Mouse (Mus musculus) CH12.LX (cell line): ENCODE measurements around the gene Map3k14. TPM values are rescaled to one million over a fixed set of nuclear protein-coding genes. Genes with fewer than 3 reads are reported as not detected.

Experiments used
- DNase-seq: peaks from one replicate; pipeline ENCODE4 v3.0.0-alpha.2; 2013; ENCODE audit errors: extremely low read depth
- H3K27ac ChIP-seq: 2 replicates; pipeline ENCODE4 v1.5.1; 2012; ENCODE audit warnings: low read depth, mild to moderate bottlenecking, control low read depth, moderate library complexity; ENCODE audit not compliant: insufficient read depth
- H3K27me3 ChIP-seq: replicated peaks from 2 replicates; pipeline ENCODE3; 2012; ENCODE audit warnings: inconsistent platforms
- H3K36me3 ChIP-seq, 2 experiments: replicated peaks in 1 of 2; 2 replicates each; pipeline versions ENCODE3 to v1.6.1; 2012; ENCODE audit warnings: inconsistent platforms in 1 of 2, low read length in 1 of 2, mild to moderate bottlenecking in 1 of 2, mixed read lengths in 1 of 2, moderate library complexity in 1 of 2; ENCODE audit not compliant: control insufficient read depth in 1 of 2, insufficient read depth in 1 of 2
- H3K4me1 ChIP-seq, 2 experiments: 2 replicates each; pipeline ENCODE4 v1.6.1; 2012; ENCODE audit warnings: inconsistent platforms in 1 of 2, moderate library complexity in 1 of 2; ENCODE audit not compliant: insufficient read depth in 2 of 2, control insufficient read depth in 1 of 2
- H3K4me2 ChIP-seq: 2 replicates; pipeline ENCODE4 v1.6.1; 2012; ENCODE audit warnings: low read depth, mild to moderate bottlenecking, control low read depth; ENCODE audit not compliant: poor library complexity, insufficient read depth, severe bottlenecking
- H3K4me3 ChIP-seq, 3 experiments: fragments of 150-350 bp in 1 of 3; sonication (generic) in 1 of 3; replicated peaks in 1 of 3; 2 replicates each; pipeline versions ENCODE3 to v1.5.1; 2011 to 2012; ENCODE audit warnings: low read depth in 2 of 3, low read length in 2 of 3, mild to moderate bottlenecking in 2 of 3, moderate library complexity in 2 of 3, control low read depth in 1 of 3, improper control_type of control experiment in 1 of 3, inconsistent platforms in 1 of 3, mixed read lengths in 1 of 3; ENCODE audit not compliant: poor library complexity in 1 of 3
- H3K79me2 ChIP-seq: replicated peaks from 2 replicates; pipeline ENCODE4 v1.6.1; 2012; ENCODE audit warnings: mild to moderate bottlenecking, moderate library complexity; ENCODE audit not compliant: control insufficient read depth, poor library complexity, insufficient read depth, severe bottlenecking; ENCODE audit errors: extremely low read depth
- H3K9ac ChIP-seq: 2 replicates; pipeline ENCODE4 v1.6.1; 2012; ENCODE audit warnings: low read depth, mild to moderate bottlenecking, control low read depth, moderate library complexity; ENCODE audit not compliant: insufficient read depth
- H3K9me3 ChIP-seq: replicated peaks from 2 replicates; pipeline ENCODE3; 2012; ENCODE audit warnings: low read length, inconsistent platforms, mixed read lengths
- BHLHE40 ChIP-seq: IDR thresholded peaks from 2 replicates; pipeline ENCODE4 v1.6.1; 2011; ENCODE audit warnings: mild to moderate bottlenecking, low read depth, low read length, improper control_type of control experiment
- CHD1 ChIP-seq: IDR thresholded peaks from 2 replicates; pipeline ENCODE4 v1.6.1; 2012; ENCODE audit warnings: low read depth, low read length, improper control_type of control experiment, inconsistent platforms
- ELF1 ChIP-seq: IDR thresholded peaks from 2 replicates; pipeline ENCODE4 v1.6.1; 2014; ENCODE audit warnings: low read depth, mild to moderate bottlenecking, inconsistent platforms, low read length, improper control_type of control experiment
- EP300 ChIP-seq: IDR thresholded peaks from 2 replicates; pipeline ENCODE4 v1.6.1; 2011; ENCODE audit warnings: low read length, improper control_type of control experiment
- HCFC1 ChIP-seq: IDR thresholded peaks from 2 replicates; pipeline ENCODE4 v1.6.1; 2012; ENCODE audit warnings: low read depth, mild to moderate bottlenecking, inconsistent platforms, low read length, improper control_type of control experiment
- IRF4 ChIP-seq: IDR thresholded peaks from 2 replicates; pipeline ENCODE4 v1.6.1; 2014; ENCODE audit warnings: low read depth, mild to moderate bottlenecking, inconsistent platforms, low read length, improper control_type of control experiment
- JUN ChIP-seq: IDR thresholded peaks from 2 replicates; pipeline ENCODE4 v1.6.1; 2011; ENCODE audit warnings: low read depth, mild to moderate bottlenecking, low read length, improper control_type of control experiment, moderate library complexity; ENCODE audit not compliant: insufficient read depth
- MAFK ChIP-seq: IDR thresholded peaks from 2 replicates; pipeline ENCODE4 v1.6.1; 2011; ENCODE audit warnings: low read length, improper control_type of control experiment; ENCODE audit not compliant: insufficient replicate concordance
- MAX ChIP-seq: IDR thresholded peaks from 2 replicates; pipeline ENCODE4 v1.6.1; 2011; ENCODE audit warnings: low read length, improper control_type of control experiment
- MAZ ChIP-seq: IDR thresholded peaks from 2 replicates; pipeline ENCODE4 v1.6.1; 2012; ENCODE audit warnings: low read depth, mild to moderate bottlenecking, inconsistent platforms, low read length, improper control_type of control experiment, moderate library complexity
- PAX5 ChIP-seq: IDR thresholded peaks from 2 replicates; pipeline ENCODE4 v1.6.1; 2012; ENCODE audit warnings: low read length, inconsistent platforms, mixed read lengths
- POLR2AphosphoS2 ChIP-seq: IDR thresholded peaks from 2 replicates; pipeline ENCODE4 v1.6.1; 2011; ENCODE audit warnings: low read depth, low read length, improper control_type of control experiment
- TCF12 ChIP-seq: IDR thresholded peaks from 2 replicates; pipeline ENCODE4 v1.6.1; 2014; ENCODE audit warnings: low read depth, mild to moderate bottlenecking, inconsistent platforms, low read length, improper control_type of control experiment
- USF1 ChIP-seq: IDR thresholded peaks from 2 replicates; pipeline ENCODE4 v1.6.1; 2014; ENCODE audit warnings: low read depth, mild to moderate bottlenecking, inconsistent platforms, low read length, improper control_type of control experiment
- USF2 ChIP-seq: conservative IDR thresholded peaks from 2 replicates; pipeline ENCODE4 v1.6.1; 2011; ENCODE audit warnings: low read depth, low read length, improper control_type of control experiment
- ZC3H11A ChIP-seq: IDR thresholded peaks from 2 replicates; pipeline ENCODE4 v1.6.1; 2012; ENCODE audit warnings: low read depth, mild to moderate bottlenecking, inconsistent platforms, low read length, improper control_type of control experiment
- ZNF384 ChIP-seq: IDR thresholded peaks from 2 replicates; pipeline ENCODE4 v1.6.1; 2012; ENCODE audit warnings: low read depth, low read length, improper control_type of control experiment, inconsistent platforms
- dilution Hi-C: fragments of 300-500 bp; cut with MboI; formaldehyde crosslinking; loops from 2 replicates; pipeline ENCODE4 v1.14.3; 2020; ENCODE audit warnings: low sequenced_read_pairs; ENCODE audit not compliant: extremely low pct_unique_long_range_greater_than_20kb, extremely low pct_ligation_motif_present
- in situ Hi-C: fragments of 300-500 bp; cut with MboI; formaldehyde crosslinking; loops from 3 replicates; pipeline ENCODE4 v1.14.3; 2019; ENCODE audit warnings: low sequenced_read_pairs, low pct_ligation_motif_present, low pct_unique_long_range_greater_than_20kb, mixed read lengths
- polyA plus RNA-seq: library from polyadenylated mRNA; unstranded; fragments of >175 nt; gene quantifications from 2 replicates; pipeline ENCODE4 v1.2.1, GENCODE M21; 2012; ENCODE audit warnings: low read depth; ENCODE audit not compliant: insufficient read length
- total RNA-seq, 2 experiments: library from RNA; depleted of rRNA; stranded (reverse); fragments of 300-350 nt in 1 of 2; fragments of >200 nt in 1 of 2; gene quantifications; 2 replicates each; pipeline ENCODE4 v1.2.3; 2012 to 2014

Map3k14 gene
- total and polyA plus RNA-seq, 3 experiments: 4.5 to 11.2 (median 9.9) TPM

GRCm38 (mm10) chr11:103307910-103308309 lies 40.6 kb upstream of the Map3k14 start:
- H3K4me3 ChIP-seq: no peak overlapping the region
- dilution Hi-C loops (no loop called here), in situ Hi-C loops (no loop called here)
- H3K4me2 ChIP-seq: no peak overlapping the region
- no peaks in the 10 kb centered on the region for H3K79me2 ChIP-seq
- H3K9ac ChIP-seq: no peak overlapping the region
- peaks cover 16 to 50% of the 10 kb centered on the region in 2 experiments for H3K4me1 ChIP-seq
- no peak overlapping the region for H3K27ac ChIP-seq
- no peaks in the 10 kb centered on the region for H3K36me3 ChIP-seq
- TF ChIP-seq CHD1: no peak
- TF ChIP-seq ELF1: peak; percentile 52
- TF ChIP-seq, all 38 proteins: peak for 1
- Histone ChIP-seq H3K9me3 (no peaks in the 10 kb centered on the region), H3K27me3 (no peaks in the 10 kb centered on the region)
- no peak for DNase-seq

GRCm38 (mm10) chr11:103304525-103304924 lies 37.3 kb upstream of the Map3k14 start:
- DNase-seq: peak; percentile 59
- Histone ChIP-seq H3K36me3 (no peaks in the 10 kb centered on the region), H3K9ac (no peak overlapping the region), H3K4me3 (no peak overlapping the region), H3K27me3 (no peaks in the 10 kb centered on the region), H3K27ac (no peak overlapping the region), H3K79me2 (no peaks in the 10 kb centered on the region), H3K9me3 (peaks cover 10% of the 10 kb centered on the region), H3K4me2 (no peak overlapping the region), H3K4me1 (peaks cover 6 to 39% of the 10 kb centered on the region in 2 experiments; a peak in 3 of 4 replicates)
- in situ Hi-C loops: no loop called here
- TF ChIP-seq BHLHE40 (peak; percentile 79), ZNF384 (no peak), ELF1 (no peak), USF2 (peak; percentile 89), JUN (no peak), HCFC1 (no peak), PAX5 (no peak), IRF4 (peak; percentile 56; the same call in 1 of the 2 replicates), POLR2AphosphoS2 (no peak), USF1 (peak; percentile 87), MAFK (no peak), EP300 (peak; percentile 52), MAX (peak; percentile 79), TCF12 (no peak), ZC3H11A (no peak), MAZ (no peak)
- dilution Hi-C loops: no loop called here
